Mouse (Mus musculus) frontal cortex, adult (tissue): ENCODE measurements around the gene Rps6kb1.
"Not testable (repeated sequence)": the region's sequence is repeated elsewhere in the genome, so short reads cannot be mapped to it uniquely, and the experiment has no call there.

Experiments
- ATAC-seq: cut with Nextera tagmentation; 2 replicates; pipeline ENCODE4 v1.9.2; 2017; ENCODE audit warnings: mild to moderate bottlenecking, moderate library complexity, mixed read lengths; ENCODE audit not compliant: low TSS enrichment

The Rps6kb1 gene

DNA sequence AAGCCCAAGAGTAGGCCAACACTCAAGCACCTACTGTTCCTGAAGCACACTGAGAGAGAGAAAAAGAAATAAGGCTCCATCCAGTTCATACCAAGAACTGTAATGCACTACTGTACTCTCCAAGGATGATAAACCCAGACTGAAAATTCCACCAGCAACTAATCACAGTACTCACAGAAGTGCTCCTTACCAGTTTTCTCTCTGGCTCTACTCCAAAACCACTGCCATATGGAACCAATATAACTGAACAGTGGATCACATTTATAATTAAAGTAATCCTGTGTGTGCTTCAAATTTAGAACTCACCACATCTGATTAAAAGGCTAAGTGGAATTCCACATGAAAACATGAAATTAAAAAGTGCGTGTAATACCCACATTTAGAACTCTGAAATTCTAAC, 1.8 kb downstream of the Rps6kb1 start:
- ATAC-seq: no peak

DNA sequence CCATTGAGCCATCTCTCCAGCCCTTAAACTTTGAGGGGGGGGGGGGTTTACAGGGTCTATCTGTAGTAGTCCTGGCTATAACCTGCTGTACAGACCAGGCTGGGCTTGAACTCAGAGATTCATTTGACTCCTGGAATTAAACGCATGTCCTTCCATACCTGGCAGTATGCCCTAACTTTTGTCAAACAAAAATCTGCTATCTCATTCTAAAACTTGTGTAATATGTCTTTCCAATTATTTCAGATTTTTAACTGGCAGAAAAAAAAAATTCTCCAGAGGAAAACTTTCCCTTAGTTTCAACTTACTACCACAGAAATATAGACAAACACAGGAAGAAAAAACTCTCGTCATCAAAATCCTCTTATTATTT, 4.1 kb downstream of the Rps6kb1 start:
- ATAC-seq: no peak

DNA sequence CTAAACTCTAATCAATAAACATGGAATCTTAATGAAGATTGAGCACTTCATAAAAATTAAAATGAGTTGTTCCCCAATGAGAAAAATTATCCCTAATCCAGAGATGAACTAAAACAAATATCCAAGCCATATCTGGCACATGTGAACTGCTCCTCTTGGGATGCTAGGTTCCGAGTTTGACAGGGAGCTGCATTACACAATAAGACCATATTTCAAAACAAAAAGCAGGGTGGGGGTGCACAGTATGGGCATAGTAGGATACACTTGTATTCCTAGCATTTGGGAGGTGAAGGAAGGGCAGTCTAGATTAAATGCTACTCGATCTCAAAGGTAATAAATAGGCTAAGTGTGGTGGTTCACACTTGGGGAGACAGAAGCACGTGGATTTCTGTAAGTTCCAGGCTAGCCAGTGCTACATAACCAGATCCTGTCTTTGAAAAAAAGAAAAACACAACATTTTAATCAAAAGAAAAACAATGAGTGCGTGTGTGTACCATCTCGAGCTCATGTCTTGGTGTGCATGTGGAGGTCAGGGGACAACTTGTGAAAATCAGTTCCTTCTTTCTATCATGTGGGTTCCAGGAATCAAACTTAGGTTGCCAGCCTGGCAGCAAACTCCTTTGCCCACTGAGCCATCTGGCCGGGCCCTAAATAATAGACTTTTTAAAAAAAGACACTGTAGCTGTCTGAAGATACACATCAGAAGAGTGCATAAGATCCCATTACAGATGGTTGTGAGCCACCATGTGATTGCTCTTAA, 4.7 kb downstream of the Rps6kb1 start:
- no peak for ATAC-seq

DNA sequence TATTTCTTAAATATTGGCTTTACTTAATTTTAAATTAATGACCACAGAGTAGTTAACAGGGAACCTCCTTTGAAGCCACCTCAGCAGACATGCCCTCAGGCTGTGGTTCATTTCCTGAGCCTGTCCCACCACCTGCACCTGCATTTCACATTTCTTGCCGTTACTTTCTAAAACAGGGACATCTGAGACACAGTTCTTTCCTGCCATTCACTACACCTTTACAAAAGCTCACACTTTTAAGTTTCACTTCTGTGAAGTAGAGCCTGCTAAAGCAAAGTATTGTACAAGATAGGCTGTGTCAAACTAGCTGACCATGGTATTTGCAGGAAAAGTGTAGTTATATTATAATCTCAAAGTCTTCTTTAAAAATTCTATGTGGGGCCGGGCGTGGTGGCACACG, 5.8 kb downstream of the Rps6kb1 start:
- no peak for ATAC-seq

DNA sequence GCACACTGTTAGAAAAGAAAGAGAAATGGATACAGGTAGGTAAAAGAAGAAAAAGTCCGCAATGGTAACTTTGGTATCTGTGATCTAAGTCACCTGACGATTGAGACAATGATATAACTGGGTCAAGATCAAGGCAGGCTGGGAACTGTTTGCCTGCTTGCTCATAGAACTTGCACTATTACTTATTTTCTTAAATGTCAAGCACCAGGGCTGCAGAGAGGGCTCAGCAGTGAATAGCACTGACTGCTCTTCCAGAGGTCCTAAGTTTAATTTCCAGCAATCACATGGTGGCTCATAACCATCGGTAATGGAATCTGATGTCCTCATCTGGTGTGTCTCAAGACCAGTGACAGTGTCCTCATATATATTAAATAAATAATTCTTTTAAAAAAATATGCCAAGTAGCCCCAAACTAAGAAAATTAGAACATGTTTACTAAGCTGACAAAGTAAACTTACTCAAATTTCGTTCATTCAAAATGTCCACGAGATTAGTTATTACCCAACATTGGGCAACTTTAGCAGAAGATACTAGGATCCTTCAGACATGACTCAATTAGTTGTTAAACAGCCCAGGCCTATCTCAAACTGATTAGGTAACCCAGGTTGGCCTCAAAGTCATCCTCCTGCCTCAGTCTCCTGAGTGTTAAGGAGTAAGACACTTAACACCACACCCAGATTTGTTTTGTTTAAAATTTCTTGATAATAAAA, 10.2 kb downstream of the Rps6kb1 start:
- no peak for ATAC-seq

DNA sequence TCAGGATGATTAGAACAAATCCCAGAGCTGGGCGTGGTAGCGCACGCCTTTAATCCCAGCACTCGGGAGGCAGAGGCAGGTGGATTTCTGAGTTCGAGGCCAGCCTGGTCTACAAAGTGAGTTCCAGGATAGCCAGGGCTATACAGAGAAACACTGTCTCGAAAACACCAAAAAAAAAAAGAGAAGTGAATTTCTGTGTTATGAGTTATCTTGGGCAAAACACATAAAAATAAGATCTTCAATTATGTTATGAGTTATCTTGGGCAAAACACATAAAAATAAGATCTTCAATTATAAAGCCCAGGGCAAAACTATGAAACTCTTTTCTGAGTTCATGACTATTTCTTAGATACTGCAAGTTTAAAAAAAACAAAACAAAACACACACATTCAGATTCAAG, 11.3 kb downstream of the Rps6kb1 start:
- not testable (repeated sequence) for ATAC-seq

DNA sequence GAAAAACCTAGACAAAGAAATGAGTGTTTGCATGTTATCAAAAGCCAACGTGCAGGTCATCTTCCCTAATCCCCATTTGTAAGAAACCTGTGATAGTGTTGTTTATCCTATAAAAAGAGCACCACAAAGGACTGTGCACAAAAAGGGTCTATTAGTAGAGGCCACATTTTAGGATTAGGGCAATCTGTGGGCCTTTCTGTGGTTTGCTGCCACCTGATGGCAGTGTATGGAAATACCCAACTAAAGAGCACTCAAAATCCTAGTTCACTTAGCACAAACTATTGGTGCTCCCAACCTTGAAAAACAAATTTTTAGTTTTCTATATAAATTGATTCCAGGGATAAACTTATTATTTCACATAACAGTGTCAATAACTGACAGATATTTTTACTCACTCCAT, 11.8 kb downstream of the Rps6kb1 start:
- no peak for ATAC-seq

DNA sequence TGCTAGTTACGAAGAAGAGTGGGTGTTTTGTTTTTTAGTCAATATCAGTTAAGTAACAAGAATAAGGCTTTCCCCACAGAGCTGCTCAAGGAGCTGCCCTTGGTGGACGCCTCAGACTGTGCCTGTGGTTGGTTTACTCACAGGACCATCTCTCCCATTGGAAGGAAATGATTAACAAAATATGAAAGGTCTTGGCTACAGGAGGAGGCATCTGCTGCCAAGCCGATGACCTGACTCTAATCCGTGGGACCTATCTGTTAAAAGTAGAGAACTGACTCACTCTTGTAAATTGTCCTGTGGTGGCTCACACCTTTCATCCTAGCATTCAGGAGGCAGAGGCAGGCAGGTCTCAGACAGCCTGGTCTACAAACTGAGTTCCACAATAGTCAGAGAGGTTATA, 17.1 kb downstream of the Rps6kb1 start:
- ATAC-seq: no peak

DNA sequence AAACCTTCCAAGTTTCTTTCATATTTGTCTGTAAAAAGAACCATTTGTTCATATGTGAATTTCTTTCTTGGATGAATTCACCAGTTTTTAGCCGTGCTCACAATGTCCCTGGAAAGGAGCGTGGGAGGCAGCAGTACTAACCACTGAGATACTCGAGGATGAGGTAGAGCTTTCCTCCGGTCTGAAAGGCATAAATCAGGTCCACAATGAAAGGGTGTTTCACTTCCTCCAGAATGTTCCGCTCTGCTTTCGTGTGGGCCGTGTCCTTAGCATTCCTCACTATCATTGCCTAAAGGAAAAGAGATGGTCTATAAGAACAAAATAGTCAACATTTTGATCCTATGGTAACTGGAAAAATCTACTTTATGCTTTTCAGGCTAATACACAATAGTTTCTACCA, 24.9 kb downstream of the Rps6kb1 start:
- peak; percentile 62; the same call in 1 of the 2 replicates for ATAC-seq

DNA sequence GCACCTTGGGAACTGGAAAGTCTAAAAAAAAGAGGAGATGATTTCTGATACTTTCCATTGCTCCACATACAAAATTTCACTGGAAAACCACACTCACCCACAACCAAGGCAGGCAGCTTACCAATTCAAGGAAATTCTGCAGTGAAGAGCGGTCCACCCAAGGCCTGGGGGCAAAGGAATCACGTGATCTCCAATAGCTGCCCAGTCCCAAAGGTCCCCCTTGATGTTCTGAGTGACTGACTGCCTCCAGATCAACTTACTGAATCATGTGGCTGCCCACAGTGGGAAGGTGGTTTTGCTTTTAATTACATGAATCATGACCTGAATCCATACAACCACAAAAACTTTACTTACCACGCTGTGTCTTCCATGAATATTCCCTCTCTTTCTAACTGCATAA, 27.4 kb downstream of the Rps6kb1 start:
- ATAC-seq: no peak

DNA sequence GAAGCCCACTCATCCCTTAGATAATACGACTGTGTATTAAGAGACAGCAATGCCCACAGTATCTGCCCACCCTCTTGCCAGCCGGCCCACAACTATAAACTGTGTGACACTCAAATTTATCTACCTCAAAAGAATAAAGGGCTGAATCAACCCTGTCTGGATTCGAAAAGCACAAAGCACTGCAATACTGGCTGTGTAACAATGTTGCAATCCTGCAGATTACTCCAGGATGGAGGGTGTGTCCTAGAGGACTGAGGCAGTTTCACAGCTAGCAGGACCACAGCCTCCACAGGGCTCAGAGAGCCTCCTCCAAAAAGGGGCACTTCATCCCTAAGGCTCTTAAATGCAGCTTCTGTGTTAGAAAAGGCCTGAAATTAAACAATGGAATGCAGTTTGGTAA, 28.0 kb downstream of the Rps6kb1 start:
- ATAC-seq: no peak

DNA sequence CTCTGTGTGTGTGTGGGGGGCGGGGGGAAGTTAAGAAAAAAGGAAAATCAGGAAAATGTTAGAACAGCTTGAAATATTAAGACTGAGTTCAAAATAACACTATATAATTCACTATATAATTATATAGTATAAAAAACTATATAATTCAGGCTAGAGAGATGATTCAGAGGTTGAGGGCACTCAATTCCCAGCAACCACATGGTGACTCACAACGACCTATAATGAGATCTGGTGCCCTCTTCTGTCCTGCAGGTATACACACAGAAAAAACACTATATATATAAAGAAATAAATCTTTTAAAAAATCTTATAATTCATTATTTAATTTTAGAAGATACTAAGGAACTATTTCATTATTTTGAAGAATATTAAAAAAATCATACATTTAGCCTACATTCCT, 36.6 kb downstream of the Rps6kb1 start:
- ATAC-seq: no peak

DNA sequence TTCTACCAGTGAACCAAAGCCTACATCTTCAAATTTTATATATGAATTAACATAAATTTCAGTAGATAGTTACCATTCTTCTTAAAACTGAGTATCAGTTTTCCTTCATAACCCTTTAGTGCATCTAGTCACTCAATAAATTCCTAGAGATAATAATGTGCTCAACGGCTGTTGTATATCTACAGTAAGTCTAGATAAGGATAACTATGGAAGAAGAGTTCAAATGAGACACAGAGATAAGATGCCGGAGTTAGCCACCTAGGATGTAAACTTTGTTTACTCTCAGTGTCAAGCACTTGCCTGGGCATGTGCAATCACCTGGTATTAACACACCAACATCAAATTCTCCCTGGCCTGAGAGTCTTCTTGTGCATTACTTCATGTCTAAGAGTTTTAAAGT, 37.3 kb downstream of the Rps6kb1 start:
- ATAC-seq: no peak

DNA sequence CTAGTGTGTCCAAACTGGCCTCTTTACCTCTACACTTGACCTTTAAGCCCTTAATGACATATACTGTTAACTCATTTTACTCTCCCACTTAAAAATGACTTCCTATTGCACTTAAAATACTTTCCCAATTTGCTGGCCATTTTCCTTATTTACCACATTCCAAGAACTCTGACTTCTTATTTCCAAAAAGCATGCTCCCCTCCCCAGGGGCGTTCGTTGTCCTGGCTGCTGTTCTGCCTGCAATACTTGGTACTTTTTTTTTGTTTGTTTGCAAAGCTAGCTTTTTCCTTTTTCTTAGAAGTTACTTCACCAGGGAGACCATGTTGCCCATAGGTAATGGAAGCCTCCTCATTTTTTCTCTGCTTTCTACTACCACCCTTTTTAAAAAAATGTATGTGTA, 41.5 kb downstream of the Rps6kb1 start:
- ATAC-seq: no peak

DNA sequence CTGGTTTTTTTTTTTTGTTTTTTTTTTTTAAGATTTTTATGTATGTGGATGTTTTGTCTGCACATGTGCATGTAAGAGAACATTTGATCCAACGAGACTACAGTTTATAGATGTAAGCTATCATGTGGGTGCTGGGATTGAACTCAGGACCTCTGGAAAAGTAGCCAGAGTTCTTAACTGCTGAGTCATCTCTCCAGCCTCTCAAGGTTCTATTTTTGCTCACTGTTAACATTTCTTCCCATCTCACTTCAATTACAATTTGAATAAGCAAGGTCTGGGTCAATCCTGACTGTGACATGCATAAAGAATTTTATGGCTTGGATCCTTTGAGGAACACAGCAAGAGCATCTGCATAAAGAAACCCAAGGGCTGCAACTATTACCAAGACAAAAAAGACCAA, 43.8 kb downstream of the Rps6kb1 start:
- no peak for ATAC-seq

DNA sequence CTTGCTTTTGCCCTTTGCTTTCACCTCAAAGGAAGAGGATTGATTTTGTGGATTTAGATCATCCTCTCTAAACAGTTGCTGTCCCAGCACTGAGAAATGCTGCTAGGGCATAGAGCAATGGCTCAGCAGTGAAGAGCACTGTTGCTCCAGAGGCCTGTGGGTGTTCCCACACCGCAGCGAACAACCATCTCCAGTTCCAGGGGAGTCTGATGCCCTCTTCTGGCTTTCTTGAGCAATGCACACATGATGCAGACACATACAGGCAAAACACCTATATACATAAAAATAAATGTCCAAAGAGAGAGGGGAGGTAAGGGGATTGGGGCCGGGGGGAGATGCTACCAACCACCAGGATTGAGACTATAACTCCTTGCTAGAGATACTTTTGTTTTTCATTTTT, 46.7 kb downstream of the Rps6kb1 start:
- no peak for ATAC-seq

DNA sequence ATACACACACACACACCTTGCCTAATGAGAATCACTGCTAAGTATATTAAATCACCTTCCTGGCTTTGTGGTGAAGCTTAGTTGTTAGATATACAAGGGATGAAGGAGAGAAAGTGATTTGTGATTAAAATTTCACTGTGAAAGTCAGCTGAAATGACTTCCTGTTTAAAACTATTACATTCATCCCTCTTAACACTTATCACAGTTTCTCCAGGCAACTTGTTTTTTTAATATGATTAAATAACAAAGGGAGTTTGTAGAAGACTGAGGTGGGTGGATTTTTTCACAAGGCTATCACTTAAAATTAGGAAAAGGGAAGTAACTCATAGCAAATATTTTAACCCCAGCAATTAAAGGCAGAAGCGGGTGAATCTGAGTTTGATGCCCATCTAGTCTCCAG, 47.2 kb downstream of the Rps6kb1 start:
- no peak for ATAC-seq

DNA sequence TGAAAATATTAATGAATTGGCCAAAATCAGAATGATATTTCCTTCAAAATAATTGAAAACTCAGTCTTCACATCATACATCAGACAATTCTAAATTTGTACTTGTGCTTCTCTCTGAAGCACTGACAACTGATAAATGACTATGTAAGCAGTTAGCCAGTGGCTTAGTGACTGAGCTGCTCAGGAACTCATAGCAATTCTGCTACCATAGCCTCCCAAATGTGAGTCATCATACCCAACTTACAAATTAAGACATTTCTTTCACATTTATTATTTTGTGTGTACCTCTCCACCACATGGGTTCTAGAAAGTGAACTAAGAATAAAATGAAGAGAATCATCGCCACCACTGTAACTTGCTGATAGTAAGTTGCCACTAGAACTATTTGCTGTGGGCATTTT, 53.8 kb downstream of the Rps6kb1 start:
- no peak for ATAC-seq

DNA sequence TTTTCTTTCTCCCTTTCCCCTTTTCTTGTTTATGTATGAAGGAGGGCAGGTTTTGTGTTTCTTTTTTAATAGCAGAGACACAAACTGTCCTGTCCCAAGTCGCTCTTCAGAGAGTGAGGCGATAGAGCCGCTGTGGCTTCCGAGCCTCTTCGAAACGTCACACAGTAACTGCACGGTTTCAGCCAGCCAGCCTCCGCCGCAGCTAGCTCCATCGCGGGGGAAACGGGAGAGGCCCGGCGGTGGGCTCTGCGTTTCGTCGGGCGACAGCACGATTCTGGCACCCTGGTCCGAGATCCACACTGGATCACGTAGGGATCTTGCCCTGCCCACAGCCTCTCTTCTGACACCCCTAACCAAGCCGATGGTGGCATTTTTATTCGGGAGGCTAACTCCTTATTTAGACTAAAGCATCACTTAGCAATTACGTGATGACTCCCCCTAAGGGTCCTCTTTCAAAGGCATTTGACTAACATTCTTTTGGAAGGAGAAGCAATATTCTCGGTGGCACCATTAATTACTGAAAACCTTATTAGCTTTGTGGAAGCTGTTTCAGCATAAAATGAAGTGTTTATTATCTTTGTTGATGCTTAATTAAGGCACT, 59.6 kb downstream of the Rps6kb1 start:
- peak; percentile 68 for ATAC-seq

DNA sequence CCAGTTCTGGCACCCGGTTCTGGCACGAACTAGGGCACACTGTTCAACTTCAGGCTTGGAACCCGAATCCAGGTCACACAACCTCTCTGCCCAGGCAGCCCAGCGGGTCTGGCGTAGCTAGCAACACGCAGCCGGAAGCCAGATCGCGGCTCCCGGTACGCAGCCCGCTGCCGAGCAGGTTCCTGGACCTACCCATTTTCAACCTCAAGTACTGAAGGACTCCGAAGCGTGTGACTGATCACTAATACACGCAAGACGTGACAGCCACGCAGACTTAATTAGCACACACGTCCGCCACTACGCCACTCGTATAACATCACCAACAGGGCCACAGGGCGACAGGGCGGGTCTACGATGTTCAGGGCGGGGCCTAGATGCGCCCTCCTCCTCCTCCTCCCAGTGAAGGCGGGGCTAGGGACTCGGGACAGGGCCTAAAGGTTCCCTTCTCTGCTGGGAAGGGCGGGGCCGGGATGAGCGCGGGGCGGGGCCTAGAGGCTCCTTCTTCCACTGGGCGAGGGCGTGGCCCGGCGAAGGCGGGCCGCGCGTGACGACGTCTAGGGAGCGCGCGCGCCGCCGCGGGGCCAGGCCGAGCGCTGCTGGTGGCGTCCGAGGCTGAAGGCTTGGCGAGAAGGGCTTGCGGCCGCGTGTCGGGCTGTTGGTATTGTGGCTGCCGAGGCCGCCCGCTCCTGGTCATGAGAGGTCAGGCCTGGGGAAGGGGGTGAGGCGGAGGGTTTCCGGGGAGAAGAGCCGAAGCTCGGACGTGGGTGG, 60.3 kb downstream of the Rps6kb1 start, which contains the start of gene Rnft1:
Rnft1 (plus strand) TSS at position 557 of the 768 bp plus-strand sequence.
- ATAC-seq: peak; percentile 96

DNA sequence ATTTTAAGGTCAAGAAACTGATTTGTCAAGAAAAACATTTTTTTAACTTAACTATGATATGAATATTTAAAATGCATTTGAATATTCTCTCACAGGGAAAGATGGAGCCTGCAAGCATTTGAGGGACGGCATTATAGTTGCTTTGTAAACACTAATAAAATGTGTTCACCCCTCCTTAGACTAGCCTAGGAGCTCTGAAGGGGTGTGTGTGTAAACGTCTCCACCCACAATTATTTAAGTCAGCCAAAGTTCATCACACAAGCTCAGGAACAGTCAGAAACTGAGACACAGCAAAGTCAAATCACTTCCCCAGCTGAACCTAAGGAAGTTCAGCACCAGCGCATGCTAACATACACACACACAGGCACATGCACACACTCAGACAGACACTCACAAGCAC, 71.0 kb downstream of the Rps6kb1 start:
- no peak for ATAC-seq

DNA sequence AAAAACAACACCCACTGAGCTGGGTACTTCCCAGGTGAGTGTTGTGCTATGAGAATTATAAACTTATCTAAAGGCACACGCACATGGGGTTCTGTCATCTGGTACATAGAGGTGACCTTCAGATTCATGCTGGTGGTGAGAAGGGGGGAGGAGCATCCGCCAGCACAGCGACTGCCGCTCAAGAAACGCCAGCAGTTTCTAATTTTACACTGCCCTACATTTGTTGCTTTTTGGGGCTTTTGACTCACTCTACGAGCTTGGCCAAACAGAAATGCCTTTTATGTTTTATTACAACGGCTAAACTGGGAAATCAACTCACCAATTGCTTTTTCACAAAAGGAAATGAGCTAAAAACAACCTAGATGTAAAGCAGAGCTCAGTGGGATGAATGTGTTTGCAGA, 71.8 kb downstream of the Rps6kb1 start:
- ATAC-seq: peak; percentile 77
